Mouse (Mus musculus) E14TG2a.4 (cell line): ENCODE measurements at regions not wholly inside any gene's neighbourhood (a gene's known extent, or its start where the extent isn't known, plus 50 kb on each side); places are given as distances from the start of the nearest gene placed in this dataset.

Experiments
- H3K27me3 ChIP-seq: 2 replicates; pipeline ENCODE4 v1.6.1; 2014; ENCODE audit warnings: low read length, control low read depth; ENCODE audit not compliant: insufficient read depth
- H3K36me3 ChIP-seq: 2 replicates; pipeline ENCODE4 v1.6.1; 2014; ENCODE audit warnings: low read length, control low read depth; ENCODE audit not compliant: insufficient read depth
- H3K4me1 ChIP-seq: replicated peaks from 2 replicates; pipeline ENCODE4 v1.6.1; 2014; ENCODE audit warnings: low read depth, low read length, control low read depth
- H3K4me3 ChIP-seq: replicated peaks from 2 replicates; pipeline ENCODE4 v1.5.1; 2014; ENCODE audit warnings: mild to moderate bottlenecking, low read length
- H3K9me3 ChIP-seq: 2 replicates; pipeline ENCODE4 v1.6.1; 2014; ENCODE audit warnings: low read length, control low read depth
- CTCF ChIP-seq: conservative IDR thresholded peaks from 2 replicates; pipeline ENCODE4 v1.5.1; 2014; ENCODE audit warnings: low read length
- NANOG ChIP-seq: IDR thresholded peaks from 2 replicates; pipeline ENCODE4 v1.6.1; 2014; ENCODE audit warnings: borderline replicate concordance, low read length, mixed read lengths
- POU5F1 ChIP-seq: IDR thresholded peaks from 2 replicates; pipeline ENCODE4 v1.6.1; 2014; ENCODE audit warnings: low read length, borderline replicate concordance

DNA sequence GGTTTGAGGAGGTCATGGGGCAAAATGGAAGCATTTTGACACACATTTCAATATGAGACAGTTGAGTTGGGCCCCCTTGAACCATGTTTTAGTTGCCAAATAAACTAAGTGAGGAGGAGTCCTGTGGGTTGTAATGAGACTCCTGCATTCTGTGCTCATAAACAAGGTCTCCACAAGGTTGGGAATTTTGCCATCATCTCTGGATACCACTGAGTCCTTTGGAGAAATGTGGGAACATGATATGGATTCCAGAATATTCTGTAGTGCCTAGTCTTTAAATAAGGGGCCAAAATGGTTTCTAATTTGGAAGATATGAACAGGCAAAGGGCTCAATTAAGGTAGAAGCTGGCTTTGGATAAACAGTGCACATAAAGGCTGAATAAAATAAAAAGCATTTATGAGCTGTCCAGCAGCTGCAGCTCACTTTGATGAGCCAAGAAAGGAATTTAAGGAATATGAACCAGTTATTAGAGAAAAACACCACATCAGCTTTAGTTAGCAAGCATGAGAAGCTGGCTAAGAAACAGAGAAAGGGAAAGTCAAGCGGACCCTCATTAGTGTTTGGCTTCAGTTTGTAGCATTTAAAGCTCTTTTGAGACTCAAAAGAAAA lies 161.3 kb upstream of the Sstr4 start:
- no peak overlapping the region for H3K4me3 ChIP-seq
- no peaks in the 10 kb centered on the region for H3K36me3 ChIP-seq
- H3K4me1 ChIP-seq = no peaks in the 10 kb centered on the region
- H3K9me3 ChIP-seq = no peaks in the 10 kb centered on the region
- no peak for TF ChIP-seq POU5F1
- H3K27me3 ChIP-seq = no peaks in the 10 kb centered on the region

DNA sequence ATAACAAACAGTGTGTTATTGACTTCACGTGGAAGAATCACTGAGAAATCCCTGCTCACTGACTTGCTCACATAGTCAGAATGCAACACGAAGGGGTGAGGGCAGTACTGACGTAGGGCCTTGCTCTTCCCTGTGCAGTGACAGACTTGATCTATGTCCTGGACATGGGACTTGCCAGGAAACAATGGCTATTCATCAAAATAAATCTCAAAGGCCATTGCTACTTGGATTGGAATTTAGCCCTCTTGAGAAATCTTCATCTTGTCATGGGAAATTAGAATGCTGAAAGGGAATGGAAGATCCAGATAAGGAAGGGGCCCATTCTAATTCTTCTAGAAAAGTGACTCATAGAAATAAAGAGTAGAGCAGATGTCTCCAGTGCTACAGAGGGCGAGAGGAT lies 158.0 kb upstream of the Sstr4 start:
- H3K36me3 ChIP-seq = no peaks in the 10 kb centered on the region
- no peaks in the 10 kb centered on the region for H3K27me3 ChIP-seq
- H3K4me3 ChIP-seq = no peak overlapping the region
- no peaks in the 10 kb centered on the region for H3K4me1 ChIP-seq
- TF ChIP-seq POU5F1 = no peak
- no peak for TF ChIP-seq NANOG
- no peak for TF ChIP-seq CTCF
- no peaks in the 10 kb centered on the region for H3K9me3 ChIP-seq

DNA sequence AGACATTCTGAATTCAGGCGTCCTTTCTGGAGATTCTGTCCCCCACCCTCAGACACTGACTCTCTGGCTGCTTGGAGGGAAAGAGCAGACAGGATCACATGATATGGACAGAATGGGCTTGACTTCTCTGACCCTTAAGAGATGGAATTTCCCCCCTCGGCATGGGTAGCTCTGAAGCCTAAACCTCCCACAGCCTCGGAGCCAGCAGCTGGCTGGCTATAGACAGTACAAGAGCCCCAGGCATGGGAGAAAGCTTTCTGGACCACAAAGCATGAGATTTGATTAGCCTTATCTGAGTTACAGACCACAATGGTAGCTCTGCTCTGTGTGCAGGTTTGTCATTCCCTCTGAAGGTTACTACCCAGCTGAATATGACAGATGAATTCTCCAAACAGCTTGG lies 156.1 kb upstream of the Sstr4 start:
- no peaks in the 10 kb centered on the region for H3K4me1 ChIP-seq
- no peak overlapping the region for H3K4me3 ChIP-seq
- TF ChIP-seq NANOG (no peak), CTCF (no peak), POU5F1 (no peak)
- H3K27me3 ChIP-seq = no peaks in the 10 kb centered on the region
- no peaks in the 10 kb centered on the region for H3K9me3 ChIP-seq
- no peaks in the 10 kb centered on the region for H3K36me3 ChIP-seq

DNA sequence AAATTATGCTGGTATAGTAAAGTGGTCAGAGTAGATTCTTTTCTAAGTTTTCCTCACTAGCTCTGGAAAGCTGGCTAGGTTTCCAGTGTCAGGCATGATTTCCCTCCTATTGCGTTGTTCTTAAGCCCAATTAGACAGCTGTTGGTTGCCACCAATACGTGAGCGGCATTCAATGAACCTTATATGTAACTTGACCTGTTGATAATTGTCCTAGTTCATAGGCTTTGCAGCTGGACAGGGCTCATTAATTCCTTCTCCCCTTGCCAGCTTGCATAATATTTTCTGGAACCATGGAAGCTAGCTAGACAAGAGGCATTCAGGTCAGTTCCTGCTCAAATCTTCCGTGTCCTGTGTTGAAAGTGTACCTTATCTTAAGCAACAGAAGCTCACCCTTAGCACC lies 152.9 kb upstream of the Sstr4 start:
- no peaks in the 10 kb centered on the region for H3K4me1 ChIP-seq
- H3K27me3 ChIP-seq = no peaks in the 10 kb centered on the region
- TF ChIP-seq POU5F1 (no peak), CTCF (no peak), NANOG (no peak)
- no peaks in the 10 kb centered on the region for H3K9me3 ChIP-seq
- H3K4me3 ChIP-seq = no peak overlapping the region
- H3K36me3 ChIP-seq = no peaks in the 10 kb centered on the region

DNA sequence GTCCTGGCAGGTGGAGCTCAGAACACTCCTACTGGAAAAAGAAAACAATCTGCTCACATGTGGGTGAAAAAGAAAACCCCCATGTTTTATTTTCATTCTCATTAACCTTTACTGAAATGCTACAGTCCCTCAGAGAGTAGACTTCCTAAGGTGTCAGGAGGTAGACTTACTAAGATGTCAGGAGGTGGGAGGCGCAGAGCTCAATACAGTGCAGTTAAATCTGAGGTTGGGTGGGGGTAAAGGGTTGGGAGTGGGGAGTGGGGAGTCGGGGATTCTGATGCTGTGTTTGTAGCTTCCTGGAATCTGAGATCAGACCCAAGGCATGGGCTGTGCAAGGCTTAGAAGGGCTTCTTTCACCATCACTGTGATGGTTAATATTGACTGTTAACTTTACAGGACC lies 149.6 kb upstream of the Sstr4 start:
- TF ChIP-seq CTCF = no peak
- no peak for TF ChIP-seq NANOG
- TF ChIP-seq POU5F1 = no peak
- H3K4me1 ChIP-seq = no peaks in the 10 kb centered on the region
- H3K9me3 ChIP-seq = no peaks in the 10 kb centered on the region
- no peaks in the 10 kb centered on the region for H3K36me3 ChIP-seq
- no peaks in the 10 kb centered on the region for H3K27me3 ChIP-seq
- H3K4me3 ChIP-seq = no peak overlapping the region

DNA sequence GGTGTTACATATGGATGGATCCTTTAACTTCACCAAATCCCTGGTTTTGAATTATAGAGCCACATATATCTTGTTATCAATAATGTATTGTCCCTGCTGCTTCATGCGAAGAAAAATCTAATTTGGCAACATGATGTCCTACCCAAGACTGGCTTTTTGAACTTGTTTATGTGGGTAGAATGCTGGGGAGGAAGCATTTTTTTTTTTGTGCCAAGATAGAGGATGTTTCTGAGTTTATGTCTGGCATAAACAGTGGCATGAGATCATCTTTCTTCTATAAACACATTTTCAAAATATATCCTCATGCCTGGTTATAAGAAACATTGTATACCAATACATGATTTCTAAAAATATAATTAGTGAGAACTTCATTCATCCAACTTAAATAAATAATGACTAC lies 144.2 kb upstream of the Sstr4 start:
- H3K4me1 ChIP-seq = no peaks in the 10 kb centered on the region
- no peaks in the 10 kb centered on the region for H3K27me3 ChIP-seq
- H3K9me3 ChIP-seq = no peaks in the 10 kb centered on the region
- no peak overlapping the region for H3K4me3 ChIP-seq
- no peaks in the 10 kb centered on the region for H3K36me3 ChIP-seq
- TF ChIP-seq POU5F1 (no peak), CTCF (no peak), NANOG (no peak)

DNA sequence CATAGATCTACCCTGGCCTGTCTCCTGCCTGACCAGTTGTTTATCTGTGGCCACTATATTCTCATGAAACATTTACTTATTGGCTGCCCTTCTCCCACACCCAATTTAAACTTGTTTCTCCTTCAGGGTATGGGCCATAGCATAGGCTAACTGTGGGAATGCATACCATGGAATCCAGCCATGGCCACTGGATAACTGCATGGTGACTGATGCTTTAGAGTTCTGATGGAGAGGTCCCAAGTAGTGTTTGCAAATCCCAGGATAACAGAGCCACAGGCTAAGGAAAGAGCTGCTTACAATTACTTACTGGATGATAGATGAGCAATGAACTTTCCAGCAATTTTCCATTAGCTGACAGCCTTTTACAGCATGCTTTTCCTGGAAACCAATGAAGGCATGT lies 139.5 kb upstream of the Sstr4 start:
- no peaks in the 10 kb centered on the region for H3K27me3 ChIP-seq
- H3K4me3 ChIP-seq = no peak overlapping the region
- TF ChIP-seq POU5F1 (no peak), CTCF (no peak), NANOG (no peak)
- no peaks in the 10 kb centered on the region for H3K36me3 ChIP-seq
- H3K9me3 ChIP-seq = no peaks in the 10 kb centered on the region
- H3K4me1 ChIP-seq = no peaks in the 10 kb centered on the region

DNA sequence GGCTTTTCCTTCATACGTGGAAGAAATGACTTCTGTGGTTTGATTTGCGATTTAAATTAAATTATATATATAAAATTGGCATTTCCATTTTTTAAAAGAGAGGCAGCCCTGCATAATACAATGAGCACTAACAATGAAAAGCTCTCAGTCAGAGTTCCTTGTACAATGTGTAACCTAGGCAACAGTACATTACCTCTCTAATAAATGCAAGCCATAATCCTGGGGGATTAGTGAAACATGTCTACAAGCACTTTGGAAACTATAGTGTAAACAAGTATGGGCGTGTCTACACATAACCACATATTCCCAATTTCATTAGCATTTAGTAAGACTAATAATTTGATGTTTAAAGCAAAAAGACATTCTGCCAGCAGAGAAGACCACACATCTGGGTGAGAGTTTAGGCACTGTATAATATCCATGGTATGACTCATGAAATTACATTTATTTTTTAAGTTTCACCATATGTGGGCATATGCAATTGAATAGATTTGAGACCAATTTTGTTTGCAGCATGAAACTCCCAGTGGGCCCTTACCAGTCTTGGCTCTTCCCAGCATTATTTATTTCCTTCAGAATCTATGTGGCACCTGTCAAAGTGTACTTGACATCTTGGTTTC lies 130.9 kb upstream of the Sstr4 start:
- Histone ChIP-seq H3K27me3 (no peaks in the 10 kb centered on the region), H3K36me3 (no peaks in the 10 kb centered on the region), H3K4me1 (peaks cover 6% of the 10 kb centered on the region; the same call in 1 of the 2 replicates), H3K9me3 (no peaks in the 10 kb centered on the region), H3K4me3 (no peak overlapping the region)
- TF ChIP-seq NANOG (no peak), POU5F1 (no peak), CTCF (no peak)

DNA sequence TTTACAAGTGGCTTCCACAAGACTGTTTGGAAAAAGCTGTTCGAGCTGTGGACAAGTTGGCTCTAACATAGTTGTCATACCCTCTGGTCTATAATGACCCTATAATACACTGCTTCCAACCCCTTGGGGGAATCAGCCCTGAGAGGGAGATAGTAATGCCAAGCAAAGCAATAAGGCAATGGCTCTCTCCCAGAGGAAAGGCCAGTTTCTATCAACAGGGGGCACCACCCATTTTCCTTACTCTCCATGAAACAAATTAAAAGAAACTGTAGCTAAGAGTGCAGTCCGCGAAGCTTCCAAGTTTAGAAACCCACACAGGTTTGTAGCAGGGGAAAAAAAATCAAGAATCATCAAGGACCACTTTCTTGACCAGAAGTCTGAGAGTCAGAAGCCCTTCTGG lies 115.9 kb upstream of the Sstr4 start:
- TF ChIP-seq CTCF (no peak), POU5F1 (no peak), NANOG (no peak)
- Histone ChIP-seq H3K9me3 (no peaks in the 10 kb centered on the region), H3K4me3 (no peak overlapping the region), H3K27me3 (no peaks in the 10 kb centered on the region), H3K4me1 (no peaks in the 10 kb centered on the region), H3K36me3 (no peaks in the 10 kb centered on the region)
